Mouse (Mus musculus) gastrocnemius, adult 2 months (tissue): ENCODE data around the gene Cracr2a. TPM values are rescaled to one million over a fixed set of nuclear protein-coding genes. Genes with fewer than 3 reads are reported as not detected.

Experiments used
- DNase-seq: peaks from one replicate; pipeline ENCODE4 v3.0.0; 2022
- H3K27ac ChIP-seq: fragments of 200-600 bp; 2 replicates; pipeline ENCODE4 v1.8.1; 2022; ENCODE audit warnings: mild to moderate bottlenecking
- H3K4me3 ChIP-seq: fragments of 200-600 bp; 2 replicates; pipeline ENCODE4 v1.8.1; 2022; ENCODE audit warnings: mild to moderate bottlenecking, moderate library complexity
- CTCF ChIP-seq: fragments of 200-600 bp; IDR thresholded peaks from 2 replicates; pipeline ENCODE4 v1.8.1; 2022; ENCODE audit warnings: antibody characterized with exemption, mild to moderate bottlenecking, moderate library complexity
- intact Hi-C: fragments of 180-260 bp; cut with DNase I; formaldehyde crosslinking; loops from one replicate; pipeline ENCODE4 v1.15.1; 2025
- total RNA-seq, 2 experiments: library from RNA; stranded (reverse); gene quantifications; 2 replicates each; pipeline ENCODE4 v1.2.3; 2021

Gene Cracr2a
- total RNA-seq, 2 experiments from 2014 or later, result 0.08 to 0.36 TPM

DNA sequence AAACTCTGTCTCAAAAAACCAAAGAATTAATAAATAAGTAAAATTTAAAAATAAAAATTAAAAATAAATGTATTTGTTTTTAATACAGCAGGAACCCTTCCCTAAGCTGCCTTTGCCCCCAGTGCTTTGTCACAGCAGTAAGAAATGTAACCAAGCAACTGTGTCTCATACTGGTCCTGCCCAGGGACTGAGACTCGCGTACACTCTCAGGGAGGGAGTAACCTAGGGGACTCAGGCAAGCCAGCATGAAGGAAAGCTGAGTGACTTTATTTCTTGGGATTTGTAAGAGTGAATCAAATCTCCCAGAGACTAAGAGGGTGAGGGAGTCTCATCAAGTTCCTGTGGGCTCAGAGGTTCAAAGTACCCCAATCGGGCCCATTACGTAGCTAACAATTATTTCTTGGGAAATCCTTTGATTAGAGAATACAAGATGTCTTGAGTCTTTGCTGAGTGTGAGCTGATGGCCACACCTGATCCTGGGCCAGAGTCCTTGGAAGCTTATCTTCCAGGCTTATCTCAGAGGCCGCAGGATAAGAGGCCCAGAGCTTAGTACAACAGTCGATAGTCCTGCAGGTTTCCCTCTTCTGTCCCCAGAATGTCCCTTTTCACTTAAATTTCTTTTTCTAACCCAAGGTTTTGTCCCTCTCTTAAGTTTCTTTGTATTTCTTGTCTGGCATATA is 126.2 kb downstream of the Cracr2a start:
- DNase-seq, result no peak
- intact Hi-C loops, result no loop called here
- no peak overlapping the region for H3K27ac ChIP-seq
- TF ChIP-seq CTCF, result no peak
- H3K4me3 ChIP-seq, result no peak overlapping the region

DNA sequence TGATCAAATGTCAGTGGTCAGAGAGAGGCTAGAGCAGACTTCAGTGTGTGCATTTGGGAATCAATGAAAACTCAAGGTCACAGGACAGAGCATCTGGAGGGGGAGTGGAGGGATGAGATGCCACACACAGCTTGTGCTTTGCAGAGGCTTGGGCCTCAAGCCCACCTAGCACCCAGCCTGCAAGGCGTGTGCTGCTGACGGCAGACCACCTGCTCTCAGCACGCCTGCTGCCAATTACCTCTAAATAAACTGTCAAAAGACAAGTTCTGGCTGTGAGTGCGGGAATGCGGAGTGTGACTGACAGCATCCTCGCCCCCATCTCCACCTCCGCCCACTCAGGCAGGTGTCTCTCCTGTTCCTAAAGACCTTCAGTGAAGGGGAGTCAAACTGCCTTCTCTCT is 131.2 kb downstream of the Cracr2a start:
- H3K27ac ChIP-seq, result no peak overlapping the region
- H3K4me3 ChIP-seq, result no peak overlapping the region
- DNase-seq, result no peak
- no peak for TF ChIP-seq CTCF
- intact Hi-C loops, result no loop called here

DNA sequence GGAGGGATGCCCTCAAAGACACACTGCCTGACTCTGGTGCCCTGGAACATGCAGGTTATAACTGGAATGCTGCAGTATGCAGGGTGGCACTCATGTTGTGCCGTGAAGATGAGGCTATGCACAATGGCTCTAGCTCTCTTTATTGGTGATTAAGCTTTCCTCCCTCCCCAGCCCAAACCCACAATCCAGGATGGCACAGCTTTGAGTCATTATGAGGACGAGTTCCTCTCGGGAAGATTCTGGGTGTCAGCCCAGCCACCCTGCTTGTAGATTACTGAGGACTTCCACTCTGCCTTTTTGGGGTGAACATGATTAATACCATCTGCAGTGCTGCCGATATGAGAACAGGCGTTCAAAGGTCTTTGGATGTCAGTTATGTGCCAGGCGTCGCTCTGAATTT is 132.5 kb downstream of the Cracr2a start:
- intact Hi-C loops, result no loop called here
- H3K27ac ChIP-seq, result no peak overlapping the region
- TF ChIP-seq CTCF, result no peak
- no peak overlapping the region for H3K4me3 ChIP-seq
- no peak for DNase-seq

DNA sequence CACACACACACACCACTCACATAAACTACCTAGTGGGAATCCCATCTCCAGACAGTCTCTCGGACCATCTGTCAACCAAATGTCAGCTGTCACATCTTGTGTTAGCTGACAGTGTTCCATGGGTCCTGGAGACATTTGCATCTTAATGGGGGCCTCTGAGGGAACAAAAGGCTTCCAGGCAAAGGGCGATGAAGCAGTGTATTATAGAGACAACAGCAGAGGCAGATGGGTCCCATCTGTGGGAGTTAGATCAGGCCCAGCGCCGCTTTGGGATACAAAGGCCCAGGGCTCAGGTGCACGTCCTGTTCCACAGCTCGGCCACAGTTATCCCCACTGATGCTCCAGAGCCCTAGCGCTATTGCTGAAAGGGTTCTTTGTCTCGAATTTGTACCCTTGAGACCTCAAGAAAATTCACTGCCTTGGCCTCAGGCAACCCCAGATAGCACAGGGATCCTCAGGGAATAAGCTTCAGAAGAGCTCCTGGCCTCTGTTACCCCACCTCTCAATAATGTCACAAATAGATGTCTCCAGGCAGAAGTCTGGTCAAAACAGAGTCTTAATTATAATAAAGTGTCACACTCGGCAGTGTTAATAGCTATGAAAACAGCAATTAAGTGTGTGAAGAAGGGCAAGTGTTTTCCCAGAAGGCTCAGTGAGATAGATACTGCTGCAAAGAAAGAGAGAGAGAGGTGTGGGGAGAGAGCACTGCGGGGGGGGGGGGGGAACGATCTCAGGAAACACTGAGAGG is 140.1 kb downstream of the Cracr2a start:
- H3K27ac ChIP-seq, result no peak overlapping the region
- no peak for TF ChIP-seq CTCF
- DNase-seq, result no peak
- intact Hi-C loops, result no loop called here
- no peak overlapping the region for H3K4me3 ChIP-seq

DNA sequence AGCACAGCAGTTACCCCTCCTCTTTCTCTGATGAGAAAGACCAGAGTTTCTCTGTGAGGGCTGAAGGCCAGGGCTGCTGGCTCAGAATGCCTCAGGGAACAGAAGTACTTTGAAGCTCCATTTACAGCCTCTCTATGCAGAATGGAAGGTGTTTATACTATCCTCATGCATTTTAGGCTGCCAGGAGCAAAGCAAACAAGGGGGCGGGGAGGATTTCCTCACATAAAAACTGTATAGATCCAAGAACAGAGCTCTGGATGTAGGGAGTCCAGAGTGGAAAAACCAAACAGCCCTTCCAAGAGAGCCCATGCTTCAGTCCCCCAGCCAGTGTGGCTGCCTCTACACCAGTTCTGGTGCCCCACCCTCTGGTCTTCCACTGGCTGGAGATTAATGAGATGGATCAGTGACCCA is 147.1 kb downstream of the Cracr2a start:
- no peak for DNase-seq
- intact Hi-C loops, result no loop called here
- Histone ChIP-seq H3K4me3 (no peak overlapping the region), H3K27ac (no peak overlapping the region)
- no peak for TF ChIP-seq CTCF

DNA sequence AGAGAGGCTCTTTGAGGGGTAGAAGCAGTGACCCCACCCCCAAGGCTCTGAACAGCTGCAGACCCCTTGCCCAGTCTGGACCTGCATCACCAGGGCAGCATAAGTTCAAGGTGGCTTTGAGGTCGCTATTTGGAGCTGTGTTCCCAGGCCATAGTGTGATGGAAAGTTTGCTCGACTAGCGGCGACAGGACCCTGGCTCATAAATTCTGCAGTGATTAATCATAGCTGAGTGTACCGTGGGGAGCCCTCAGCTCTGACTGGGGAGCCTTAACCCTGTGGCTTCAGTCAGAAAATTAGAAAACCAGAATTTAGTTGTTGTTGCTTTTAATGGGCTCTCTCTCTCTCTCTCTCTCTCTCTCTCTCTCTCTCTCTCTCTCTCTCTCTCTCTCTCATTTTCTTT is 153.8 kb downstream of the Cracr2a start:
- H3K27ac ChIP-seq, result no peak overlapping the region
- intact Hi-C loops, result no loop called here
- DNase-seq, result no peak
- no peak overlapping the region for H3K4me3 ChIP-seq
- TF ChIP-seq CTCF, result no peak

DNA sequence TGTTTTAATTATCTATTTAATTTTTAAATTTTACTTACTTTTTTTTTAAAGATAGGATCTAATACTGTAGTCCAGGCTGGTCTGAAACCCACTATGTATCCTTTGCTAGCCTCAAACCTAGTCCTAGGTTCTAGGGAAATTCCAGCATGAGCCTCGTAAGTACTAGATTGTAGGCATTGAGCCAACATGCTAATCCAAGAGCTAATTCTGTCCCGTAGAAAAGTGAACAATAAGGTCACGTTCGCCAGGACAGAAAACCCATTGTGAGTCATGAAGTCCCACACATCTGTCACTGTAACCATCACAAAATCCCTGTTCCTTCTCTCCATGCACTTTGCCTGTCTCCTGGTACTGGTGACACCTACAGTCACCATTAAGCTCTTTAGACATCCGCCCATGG is 154.3 kb downstream of the Cracr2a start:
- H3K27ac ChIP-seq, result no peak overlapping the region
- DNase-seq, result no peak
- no peak for TF ChIP-seq CTCF
- intact Hi-C loops, result no loop called here
- H3K4me3 ChIP-seq, result no peak overlapping the region

DNA sequence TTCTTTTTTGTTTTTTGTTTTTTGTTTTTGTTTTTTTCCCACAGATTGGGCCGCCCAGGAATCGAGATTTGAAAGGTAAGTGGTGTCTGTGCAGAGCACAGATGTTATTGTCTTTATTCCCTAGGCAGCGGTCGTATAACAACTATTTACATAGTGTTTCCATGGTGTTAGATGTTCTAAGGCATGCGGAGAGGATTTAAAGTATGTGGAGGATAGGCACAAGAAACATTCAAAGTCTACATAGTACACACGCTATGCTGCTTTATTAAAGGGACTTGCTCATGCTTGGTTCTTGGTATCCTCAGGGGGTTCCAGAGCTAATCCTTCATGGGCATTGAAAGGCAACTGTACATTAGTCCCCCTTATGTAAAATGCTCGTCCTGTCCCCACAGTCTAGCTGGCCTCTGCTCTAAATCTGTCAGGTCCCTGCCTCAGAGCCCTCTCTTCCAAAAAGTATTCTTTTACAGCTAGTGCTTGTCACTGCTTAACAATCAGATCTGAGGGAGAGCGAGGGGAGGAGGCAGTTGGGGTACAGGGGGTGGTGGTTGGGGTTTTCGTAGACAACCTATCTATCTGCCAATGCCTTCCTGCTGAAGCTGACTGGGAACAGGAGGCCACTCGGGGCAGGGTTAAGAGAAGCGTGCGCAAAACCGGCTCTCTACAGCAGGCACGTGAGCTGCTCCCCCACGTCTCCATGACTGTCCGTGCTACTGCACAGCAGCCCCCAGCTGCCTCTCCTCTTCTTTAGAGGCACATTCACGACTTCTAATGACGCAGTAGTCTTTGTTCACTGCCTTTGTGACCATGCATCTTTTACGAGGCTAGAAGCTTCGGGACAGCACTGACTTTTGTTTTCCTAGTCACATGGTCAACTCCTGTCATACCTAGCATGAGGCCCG is 156.3 kb downstream of the Cracr2a start:
- no peak for TF ChIP-seq CTCF
- Histone ChIP-seq H3K27ac (no peak overlapping the region), H3K4me3 (no peak overlapping the region)
- DNase-seq, result no peak
- intact Hi-C loops, result no loop called here

DNA sequence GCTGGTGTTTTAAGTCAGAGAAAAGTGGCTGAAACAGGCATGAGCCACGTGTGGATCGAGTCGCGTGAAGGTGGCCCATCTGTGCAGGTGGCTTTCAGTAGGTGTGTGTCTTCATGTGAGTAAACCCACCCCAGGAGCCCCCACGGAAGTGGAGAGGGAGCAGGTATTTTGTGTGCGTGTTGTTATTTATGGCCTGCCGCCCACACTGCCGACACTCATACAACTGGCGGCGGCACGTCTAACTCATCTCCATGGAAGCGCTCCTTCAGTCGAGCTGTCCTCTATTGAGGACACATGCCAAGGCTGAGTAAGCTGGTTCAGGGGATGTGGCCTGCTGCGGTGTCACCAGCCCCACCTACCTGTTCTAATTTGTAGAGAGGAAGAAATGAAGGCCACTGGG is 158.7 kb downstream of the Cracr2a start:
- H3K27ac ChIP-seq, result no peak overlapping the region
- no peak for DNase-seq
- no peak for TF ChIP-seq CTCF
- intact Hi-C loops, result no loop called here
- H3K4me3 ChIP-seq, result no peak overlapping the region

DNA sequence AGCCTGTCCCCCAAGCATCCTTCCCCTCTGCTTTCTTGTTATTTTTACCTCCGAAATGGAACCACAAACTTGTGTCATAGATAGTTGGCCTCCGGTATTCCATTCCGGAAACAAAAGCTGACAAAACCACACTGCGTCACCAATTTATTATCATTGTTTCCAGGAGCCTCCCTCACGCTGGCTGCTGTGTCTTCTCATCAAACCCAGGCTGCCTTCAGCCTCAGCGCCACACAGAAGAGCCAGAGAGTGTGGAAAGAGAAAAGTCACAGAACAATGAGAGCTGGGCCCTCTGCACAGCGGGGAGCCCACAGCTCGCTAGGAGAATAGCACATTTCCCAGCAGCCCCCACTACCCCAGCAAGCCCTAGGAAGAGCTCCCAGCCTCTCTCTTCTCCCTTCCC is 162.0 kb downstream of the Cracr2a start:
- no peak for TF ChIP-seq CTCF
- intact Hi-C loops, result no loop called here
- Histone ChIP-seq H3K27ac (no peak overlapping the region), H3K4me3 (no peak overlapping the region)
- no peak for DNase-seq

Other genes with a start within 250 kb of the Cracr2a start
- gene Parp11, start 114.5 kb upstream of the Cracr2a start, total RNA-seq, result 1 to 10 TPM; 3.3 to 3.6 TPM
- not detected for gene Prmt8, start 208.1 kb downstream of the Cracr2a start, total RNA-seq